Mouse (Mus musculus) layer of hippocampus, postnatal 10 days (tissue): ENCODE data around the gene Gm13694. TPM values are rescaled to one million over a fixed set of nuclear protein-coding genes. Genes with fewer than 3 reads are reported as not detected.

Source experiments
- DNase-seq, 2 experiments: peaks; one replicate each; pipeline ENCODE4 v3.0.0; 2021; ENCODE audit warnings: low spot score in 2 of 2
- total RNA-seq, 2 experiments: library from RNA; stranded (reverse); gene quantifications; 2 replicates each; pipeline ENCODE4 v1.2.3; 2021

The Gm13694 gene
- total RNA-seq, 2 experiments from 2014 or later = 1.4 to 1.7 TPM

- DNase-seq = no peak
Observed at GRCm38 (mm10) chr2:84023319-84023718, 44.6 kb downstream of the Gm13694 start.

DNA sequence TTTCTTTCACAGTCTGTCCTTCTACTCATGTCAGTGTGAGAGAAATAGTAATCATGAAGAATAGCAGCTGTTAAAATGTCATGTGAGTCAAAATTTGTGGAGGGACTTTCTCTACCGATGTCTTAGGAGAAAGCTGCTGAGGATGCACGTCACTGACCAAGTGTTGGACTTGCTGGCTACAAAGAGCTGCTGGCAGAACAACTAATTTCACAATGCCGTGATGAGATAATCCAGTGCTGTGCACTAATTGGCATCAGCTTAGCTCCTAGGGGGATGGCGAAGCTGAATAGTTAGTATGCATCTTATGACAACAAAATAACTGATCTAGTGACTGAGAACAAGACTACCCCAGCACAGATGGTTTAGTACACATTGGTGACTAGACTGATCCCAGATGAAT is 46.5 kb downstream of the Gm13694 start:
- no peak for DNase-seq

Other genes starting within 250 kb of the Gm13694 start
- 100 to 1,000 TPM; 174 to 201 TPM for gene Fam171b, start 166.3 kb upstream of the Gm13694 start, total RNA-seq
- gene Zswim2, start 37.7 kb upstream of the Gm13694 start, total RNA-seq = not detected
- gene Gm13698, start 23.2 kb upstream of the Gm13694 start, total RNA-seq = 1 to 10 TPM; 1.4 to 1.7 TPM
- 1 to 10 TPM; 1.4 to 1.7 TPM for gene Gm13693, start 17.4 kb upstream of the Gm13694 start, total RNA-seq
- gene Gm13695, start 11.6 kb upstream of the Gm13694 start, total RNA-seq = 1 to 10 TPM in 1 of 2 experiments, not detected in 1; 1.4 TPM
- gene Gm13696, start 5.8 kb upstream of the Gm13694 start, total RNA-seq = 1 to 10 TPM; 1.4 to 1.7 TPM
- 1 to 10 TPM; 1.4 to 1.7 TPM for gene Gm13697, start 5.8 kb downstream of the Gm13694 start, total RNA-seq
- 1 to 10 TPM; 1.4 to 1.7 TPM for gene Gm13691, start 11.6 kb downstream of the Gm13694 start, total RNA-seq